9 mouse cellular contexts compared by ENCODE assay signal in genomic region chr17:71285929-71286328, GRCm38 (mm10). TPM values are rescaled to one million over a fixed set of nuclear protein-coding genes. Genes with fewer than 3 reads are reported as not detected.
DNase-seq lines count a peak whose midpoint lies in the region; ATAC-seq and TF ChIP-seq lines count a peak whose summit lies in the region.
"Had no signal": no experiment of that assay in that cellular context is flagged by ENCODE, and none has a peak within 500 bp of the region (broad histone marks: within the 10 kb centered on the region; RNA-seq: fewer than 3 reads in every experiment).

No protein-coding gene starts in this region.

- H3K9ac ChIP-seq in heart, embryonic 12.5 days = peak overlapping the region; percentile 50; the same call in 1 of the 2 replicates
- H3K9ac ChIP-seq in liver, embryonic 11.5 days (ENCODE audit: low read depth, low read length) = peak overlapping the region; percentile 54
- H3K9ac ChIP-seq in forebrain, embryonic 12.5 days = no peak overlapping the region
- H3K9ac ChIP-seq in hindbrain, embryonic 14.5 days = no peak overlapping the region

- peak overlapping the region; percentile 43 for H3K27ac ChIP-seq in bone marrow, adult 2 months (ENCODE audit: control insufficient read depth, insufficient read depth, low read depth, low read length, poor library complexity)
- peak overlapping the region; percentile 90 for H3K27ac ChIP-seq in heart, embryonic 12.5 days (ENCODE audit: poor library complexity, severe bottlenecking)
- H3K27ac ChIP-seq in liver, embryonic 11.5 days (ENCODE audit: low read depth, low read length) = peak overlapping the region; percentile 86
- H3K27ac ChIP-seq in forebrain, embryonic 12.5 days = no peak overlapping the region
- H3K27ac ChIP-seq in hindbrain, embryonic 14.5 days = no peak overlapping the region

- peaks cover 61% of the 10 kb centered on the region for H3K36me3 ChIP-seq in G1E (replicated peaks)
- H3K36me3 ChIP-seq in heart, embryonic 12.5 days = no peaks in the 10 kb centered on the region
- no peaks in the 10 kb centered on the region for H3K36me3 ChIP-seq in liver, embryonic 11.5 days (ENCODE audit: control insufficient read depth, insufficient read depth, low read length)
- no peaks in the 10 kb centered on the region for H3K36me3 ChIP-seq in forebrain, embryonic 12.5 days (replicated peaks)
- no peaks in the 10 kb centered on the region for H3K36me3 ChIP-seq in hindbrain, embryonic 14.5 days (replicated peaks; ENCODE audit: control insufficient read depth, insufficient read depth)

- H3K4me3 ChIP-seq in G1E (ENCODE audit: low read depth, low read length) = no peak overlapping the region
- no peak overlapping the region for H3K4me3 ChIP-seq in bone marrow, adult 2 months (replicated peaks; ENCODE audit: control insufficient read depth, low read depth, low read length)
- no peak overlapping the region for H3K4me3 ChIP-seq in heart, embryonic 12.5 days
- H3K4me3 ChIP-seq in liver, embryonic 11.5 days (ENCODE audit: low read depth, low read length) = no peak overlapping the region
- no peak overlapping the region for H3K4me3 ChIP-seq in forebrain, embryonic 12.5 days (replicated peaks)
- no peak overlapping the region for H3K4me3 ChIP-seq in hindbrain, embryonic 14.5 days (replicated peaks; ENCODE audit: low read length)

- no peaks in the 10 kb centered on the region for H3K9me3 ChIP-seq in G1E (replicated peaks)
- H3K9me3 ChIP-seq in heart, embryonic 12.5 days (replicated peaks) = no peaks in the 10 kb centered on the region
- no peaks in the 10 kb centered on the region for H3K9me3 ChIP-seq in liver, embryonic 11.5 days (ENCODE audit: control insufficient read depth, low read length)
- H3K9me3 ChIP-seq in forebrain, embryonic 12.5 days = no peaks in the 10 kb centered on the region
- H3K9me3 ChIP-seq in hindbrain, embryonic 14.5 days (ENCODE audit: control insufficient read depth, low read length) = no peaks in the 10 kb centered on the region

- no peaks in the 10 kb centered on the region; the same call in 1 of the 2 replicates for H3K27me3 ChIP-seq in G1E (ENCODE audit: insufficient read depth, low read length)
- no peaks in the 10 kb centered on the region for H3K27me3 ChIP-seq in heart, embryonic 12.5 days (replicated peaks)
- no peaks in the 10 kb centered on the region for H3K27me3 ChIP-seq in liver, embryonic 11.5 days (replicated peaks; ENCODE audit: control insufficient read depth, insufficient read depth, low read length)
- no peaks in the 10 kb centered on the region for H3K27me3 ChIP-seq in forebrain, embryonic 12.5 days
- H3K27me3 ChIP-seq in hindbrain, embryonic 14.5 days (ENCODE audit: control insufficient read depth, insufficient read depth, low read length) = no peaks in the 10 kb centered on the region

- peaks cover 52% of the 10 kb centered on the region for H3K4me1 ChIP-seq in G1E (ENCODE audit: insufficient read depth, low read depth, low read length)
- peaks cover 14% of the 10 kb centered on the region for H3K4me1 ChIP-seq in bone marrow, adult 2 months (ENCODE audit: control insufficient read depth, insufficient read depth, low read length)
- peaks cover 75% of the 10 kb centered on the region for H3K4me1 ChIP-seq in heart, embryonic 12.5 days (replicated peaks)
- H3K4me1 ChIP-seq in liver, embryonic 11.5 days (replicated peaks; ENCODE audit: control insufficient read depth, insufficient read depth, low read length) = peaks cover 51% of the 10 kb centered on the region
- 0 out of 2 replicates have a peak, but pooled peaks cover 3% of the 10 kb centered on the region for H3K4me1 ChIP-seq in forebrain, embryonic 12.5 days
- H3K4me1 ChIP-seq in hindbrain, embryonic 14.5 days (replicated peaks; ENCODE audit: control insufficient read depth, insufficient read depth, low read length) = no peaks in the 10 kb centered on the region

- WGBS in bone marrow, adult 2 months = 51% methylated on average over 6 of the region's 6 CpGs
- whole genome bisulfite sequencing in heart, embryonic 12.5 days = 33% methylated on average over 6 of the region's 6 CpGs
- 42% methylated on average over 6 of the region's 6 CpGs for WGBS in liver, embryonic 11.5 days
- WGBS in forebrain, embryonic 12.5 days = 80% methylated on average over 6 of the region's 6 CpGs
- WGBS in hindbrain, embryonic 14.5 days = 74% methylated on average over 6 of the region's 6 CpGs

- ATAC-seq in G1E (ENCODE audit: extremely low read depth, insufficient number of reproducible peaks, low FRiP score, poor library complexity, severe bottlenecking) = peak; percentile 58; the same call in 1 of the 2 replicates
- ATAC-seq in heart, embryonic 12.5 days (ENCODE audit: insufficient number of reproducible peaks, low FRiP score) = peak; percentile 75
- ATAC-seq in liver, embryonic 11.5 days (replicated peaks; ENCODE audit: low FRiP score) = peak; percentile 75
- no peak for ATAC-seq in forebrain, embryonic 12.5 days (ENCODE audit: low FRiP score)
- no peak for ATAC-seq in hindbrain, embryonic 14.5 days (ENCODE audit: low FRiP score)

- peak; percentile 36 for DNase-seq in G1E (ENCODE audit: low spot score)
- no peak for DNase-seq in liver, embryonic 11.5 days (ENCODE audit: low spot score)
- DNase-seq in spleen, adult 18-20 months = no peak
- no peak for DNase-seq in ovary, postnatal 36 days (ENCODE audit: low spot score)
- no peak for DNase-seq in hindbrain, embryonic 14.5 days (ENCODE audit: low spot score)
- DNase-seq: layer of hippocampus, adult 9-11 months had no signal

- TF ChIP-seq CTCF in G1E (IDR thresholded peaks at IDR 0.05; ENCODE audit: low read depth, low read length) = no peak
- no peak for TF ChIP-seq CTCF in bone marrow, adult 2 months (IDR thresholded peaks at IDR 0.05; ENCODE audit: control insufficient read depth, insufficient read depth, low read length)

- H3K4me2 ChIP-seq in heart, embryonic 12.5 days = peak overlapping the region; percentile 53; the same call in 1 of the 2 replicates
- H3K4me2 ChIP-seq in liver, embryonic 11.5 days = peak overlapping the region; percentile 56
- no peak overlapping the region for H3K4me2 ChIP-seq in forebrain, embryonic 12.5 days
- no peak overlapping the region for H3K4me2 ChIP-seq in hindbrain, embryonic 14.5 days (replicated peaks)

- no peak for TF ChIP-seq POLR2A in bone marrow, adult 2 months (IDR thresholded peaks at IDR 0.05; ENCODE audit: borderline replicate concordance, control insufficient read depth, low read depth, low read length)

RNA-seq across cellular contexts. Expression of gene Emilin2, which starts 25.8 kb away (rescaled TPM):
- total RNA-seq in G1E (2014; fragmentation: Nextera tagmentation) (80.3 and 81.3 TPM in 2 replicates), G1E (2017) (137 and 170 TPM in 2 replicates)
- 106 and 131 TPM in 2 replicates for polyA plus RNA-seq in G1E (2012)
- polyA plus RNA-seq in bone marrow, adult 2 months (2011; ENCODE audit: insufficient read depth, insufficient read length, low replicate concordance, missing spikeins) = 33.0 and 38.7 TPM in 2 replicates
- polyA plus RNA-seq in heart, embryonic 12.5 days (2016; fragmentation: Nextera tagmentation; extraction: Ambion mirVana) = 97.0 and 99.7 TPM in 2 replicates
- 31.3 and 33.4 TPM in 2 replicates for polyA plus RNA-seq in liver, embryonic 11.5 days (2014; fragmentation: Nextera tagmentation; extraction: Ambion mirVana)
- polyA plus RNA-seq in forebrain, embryonic 12.5 days (2016; fragmentation: Nextera tagmentation; extraction: Ambion mirVana) = 5.5 and 6.1 TPM in 2 replicates
- polyA plus RNA-seq in hindbrain, embryonic 14.5 days (2014; fragmentation: Nextera tagmentation; extraction: Ambion mirVana) = 2.3 and 2.5 TPM in 2 replicates

Comparison
In these comparisons a context has a peak if more than half of its experiments do, and no peak if none do; other contexts are left out.
1. ATAC-seq: peak in G1E (single experiment), heart, embryonic 12.5 days (single experiment) and liver, embryonic 11.5 days (single experiment); none in forebrain, embryonic 12.5 days (single experiment) and hindbrain, embryonic 14.5 days (single experiment).
2. H3K27ac ChIP-seq: peak in bone marrow, adult 2 months (single experiment), heart, embryonic 12.5 days (single experiment) and liver, embryonic 11.5 days (single experiment); none in forebrain, embryonic 12.5 days (single experiment) and hindbrain, embryonic 14.5 days (single experiment).
3. H3K4me2 ChIP-seq: peak in heart, embryonic 12.5 days (single experiment) and liver, embryonic 11.5 days (single experiment); none in forebrain, embryonic 12.5 days (single experiment) and hindbrain, embryonic 14.5 days (single experiment).
4. H3K9ac ChIP-seq: peak in heart, embryonic 12.5 days (single experiment) and liver, embryonic 11.5 days (single experiment); none in forebrain, embryonic 12.5 days (single experiment) and hindbrain, embryonic 14.5 days (single experiment).